Mouse (Mus musculus) cortical plate, adult 2 months (tissue): ENCODE results near the gene Zbtb20.

Experiments
- CTCF ChIP-seq: fragments of 200-500 bp; IDR thresholded peaks from 2 replicates; pipeline ENCODE4 v1.5.1; 2011; ENCODE audit warnings: mild to moderate bottlenecking, control low read depth, low read length; ENCODE audit not compliant: insufficient read depth; ENCODE audit errors: extremely low read depth
- POLR2A ChIP-seq: fragments of 200-500 bp; IDR thresholded peaks from 2 replicates; pipeline ENCODE4 v1.6.1; 2011; ENCODE audit warnings: mild to moderate bottlenecking, low read length, control low read depth; ENCODE audit not compliant: insufficient read depth; ENCODE audit errors: extremely low read depth

DNA sequence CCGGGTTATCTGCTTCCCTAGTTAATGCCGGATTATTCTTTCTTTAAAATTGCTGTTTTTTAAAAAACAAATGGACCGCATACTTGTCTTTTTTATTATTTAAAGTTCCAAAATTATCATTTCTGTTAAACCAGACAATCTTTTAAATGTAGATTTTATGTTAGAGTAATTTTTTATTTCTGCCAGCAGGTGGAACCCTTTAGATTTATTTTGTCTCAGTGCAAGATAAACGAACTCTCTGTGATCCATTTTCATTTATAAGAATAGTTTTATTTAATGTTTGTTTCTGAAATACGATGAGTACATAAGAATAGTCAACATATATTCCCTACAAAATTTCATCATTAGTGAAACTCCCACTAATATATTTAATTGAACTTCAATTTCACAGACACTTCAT, 39.7 kb upstream of the Zbtb20 start:
- TF ChIP-seq POLR2A = no peak
- no peak for TF ChIP-seq CTCF
